ENCODE assay signal across 15 mouse cellular contexts in genomic region chr9:35289992-35290391, GRCm38 (mm10). TPM values are rescaled to one million over a fixed set of nuclear protein-coding genes. Genes with fewer than 3 reads are reported as not detected.
DNase-seq lines count a peak whose midpoint lies in the region; ATAC-seq and TF ChIP-seq lines count a peak whose summit lies in the region.
"Had no signal": no experiment of that assay in that cellular context is flagged by ENCODE, and none has a peak within 500 bp of the region (broad histone marks: within the 10 kb centered on the region; RNA-seq: fewer than 3 reads in every experiment).

No protein-coding gene starts in this region.

- WGBS in forebrain, embryonic 11.5 days: 14% methylated on average over 7 of the region's 7 CpGs
- 18% methylated on average over 7 of the region's 7 CpGs for WGBS in forebrain, embryonic 15.5 days
- WGBS in midbrain, embryonic 10.5 days: 16% methylated on average over 7 of the region's 7 CpGs
- WGBS in midbrain, embryonic 16.5 days: 25% methylated on average over 7 of the region's 7 CpGs
- WGBS in intestine, postnatal 0 days: 25% methylated on average over 7 of the region's 7 CpGs

- no peak overlapping the region for H3K4me2 ChIP-seq in forebrain, embryonic 11.5 days (ENCODE audit: low read depth, low read length, severe bottlenecking)
- no peak overlapping the region for H3K4me2 ChIP-seq in forebrain, embryonic 15.5 days (replicated peaks)
- no peak overlapping the region for H3K4me2 ChIP-seq in midbrain, embryonic 16.5 days (ENCODE audit: low read length)
- no peak overlapping the region for H3K4me2 ChIP-seq in intestine, postnatal 0 days (replicated peaks; ENCODE audit: low read depth)

- 0 out of 2 replicates have a peak, but pooled peaks cover 2% of the 10 kb centered on the region for H3K4me1 ChIP-seq in forebrain, embryonic 11.5 days (replicated peaks; ENCODE audit: control insufficient read depth, insufficient read depth, low read length)
- no peaks in the 10 kb centered on the region for H3K4me1 ChIP-seq in forebrain, embryonic 15.5 days
- peaks cover 43% of the 10 kb centered on the region for H3K4me1 ChIP-seq in midbrain, embryonic 10.5 days
- H3K4me1 ChIP-seq in midbrain, embryonic 16.5 days (ENCODE audit: control insufficient read depth, insufficient read depth, low read length): no peaks in the 10 kb centered on the region
- no peaks in the 10 kb centered on the region; the same call in 1 of the 2 replicates for H3K4me1 ChIP-seq in intestine, postnatal 0 days (replicated peaks; ENCODE audit: control insufficient read depth, insufficient read depth, low read length)

- no peak overlapping the region for H3K27ac ChIP-seq in forebrain, embryonic 11.5 days (ENCODE audit: low read depth, low read length)
- no peak overlapping the region for H3K27ac ChIP-seq in forebrain, embryonic 15.5 days (replicated peaks)
- no peak overlapping the region for H3K27ac ChIP-seq in midbrain, embryonic 10.5 days (replicated peaks)
- H3K27ac ChIP-seq in midbrain, embryonic 16.5 days (ENCODE audit: low read length): no peak overlapping the region
- H3K27ac ChIP-seq in intestine, postnatal 0 days (ENCODE audit: low read depth, low read length): peak overlapping the region; percentile 23; the same call in 1 of the 2 replicates
- H3K27ac ChIP-seq: liver, embryonic 14.5 days; macrophage had no signal

- no peak overlapping the region for H3K9ac ChIP-seq in forebrain, embryonic 11.5 days (ENCODE audit: low read length)
- no peak overlapping the region for H3K9ac ChIP-seq in forebrain, embryonic 15.5 days (replicated peaks)
- H3K9ac ChIP-seq in midbrain, embryonic 16.5 days (ENCODE audit: low read depth, low read length): no peak overlapping the region
- H3K9ac ChIP-seq in intestine, postnatal 0 days (ENCODE audit: low read depth, low read length): no peak overlapping the region
- H3K9ac ChIP-seq: liver, embryonic 14.5 days had no signal

- ATAC-seq in forebrain, embryonic 11.5 days (replicated peaks; ENCODE audit: low FRiP score): peak; percentile 70
- ATAC-seq in forebrain, embryonic 15.5 days (replicated peaks): no peak
- no peak for ATAC-seq in midbrain, embryonic 16.5 days
- ATAC-seq in intestine, postnatal 0 days: peak; percentile 56
- ATAC-seq: inflammation-experienced regulatory T-cells, adult 6 months had no signal

- H3K4me3 ChIP-seq in forebrain, embryonic 11.5 days (ENCODE audit: low read depth, low read length): no peak overlapping the region
- H3K4me3 ChIP-seq in forebrain, embryonic 15.5 days: no peak overlapping the region
- H3K4me3 ChIP-seq in midbrain, embryonic 10.5 days: no peak overlapping the region
- H3K4me3 ChIP-seq in midbrain, embryonic 16.5 days (ENCODE audit: low read depth, low read length): no peak overlapping the region
- no peak overlapping the region for H3K4me3 ChIP-seq in intestine, postnatal 0 days (ENCODE audit: low read depth, low read length)
- H3K4me3 ChIP-seq: erythroblast, embryonic 14.5 days had no signal

- no peak for DNase-seq in forebrain, embryonic 11.5 days (ENCODE audit: low spot score)
- peak; percentile 46 for DNase-seq in midbrain, embryonic 10.5 days (ENCODE audit: low spot score)
- peak; percentile 55 for DNase-seq in yolk sac, embryonic 10.5 days (ENCODE audit: low spot score)
- no peak for DNase-seq in thymus, postnatal 4 days
- no peak for DNase-seq in adrenal gland, postnatal 36 days
- DNase-seq: adrenal gland, postnatal 14 days; gastrocnemius, postnatal 36 days; right cerebral cortex, postnatal 4 days had no signal

- H3K36me3 ChIP-seq in forebrain, embryonic 11.5 days (ENCODE audit: control insufficient read depth, insufficient read depth, low read length): no peaks in the 10 kb centered on the region
- no peaks in the 10 kb centered on the region for H3K36me3 ChIP-seq in forebrain, embryonic 15.5 days
- no peaks in the 10 kb centered on the region for H3K36me3 ChIP-seq in midbrain, embryonic 10.5 days
- H3K36me3 ChIP-seq in midbrain, embryonic 16.5 days (ENCODE audit: control insufficient read depth, insufficient read depth, low read length): no peaks in the 10 kb centered on the region
- H3K36me3 ChIP-seq in intestine, postnatal 0 days (ENCODE audit: control insufficient read depth, insufficient read depth): no peaks in the 10 kb centered on the region

- H3K9me3 ChIP-seq in forebrain, embryonic 11.5 days (ENCODE audit: control insufficient read depth, low read length): no peaks in the 10 kb centered on the region
- H3K9me3 ChIP-seq in forebrain, embryonic 15.5 days: no peaks in the 10 kb centered on the region
- no peaks in the 10 kb centered on the region for H3K9me3 ChIP-seq in midbrain, embryonic 10.5 days (replicated peaks)
- no peaks in the 10 kb centered on the region for H3K9me3 ChIP-seq in midbrain, embryonic 16.5 days (replicated peaks; ENCODE audit: control insufficient read depth, low read length, poor library complexity, severe bottlenecking)
- no peaks in the 10 kb centered on the region for H3K9me3 ChIP-seq in intestine, postnatal 0 days (ENCODE audit: control insufficient read depth)

- H3K27me3 ChIP-seq in forebrain, embryonic 11.5 days (ENCODE audit: control insufficient read depth, insufficient read depth, low read length): no peaks in the 10 kb centered on the region
- H3K27me3 ChIP-seq in forebrain, embryonic 15.5 days: no peaks in the 10 kb centered on the region
- H3K27me3 ChIP-seq in midbrain, embryonic 10.5 days (ENCODE audit: low read depth, poor library complexity, severe bottlenecking): peaks cover 87% of the 10 kb centered on the region
- no peaks in the 10 kb centered on the region for H3K27me3 ChIP-seq in midbrain, embryonic 16.5 days (ENCODE audit: control insufficient read depth, insufficient read depth, low read depth, low read length)
- no peaks in the 10 kb centered on the region for H3K27me3 ChIP-seq in intestine, postnatal 0 days (replicated peaks; ENCODE audit: control insufficient read depth, insufficient read depth, low read length)

- no peak for TF ChIP-seq CTCF in intestine, postnatal 0 days (IDR thresholded peaks at IDR 0.05; ENCODE audit: low read depth)

RNA-seq across cellular contexts. Expression of gene Rpusd4, which starts 22.3 kb away (rescaled TPM):
- 26.7 and 29.3 TPM in 2 replicates for polyA plus RNA-seq in forebrain, embryonic 11.5 days (2014; fragmentation: Nextera tagmentation; extraction: Ambion mirVana)
- 20.3 and 23.6 TPM in 2 replicates for polyA plus RNA-seq in forebrain, embryonic 15.5 days (2015; fragmentation: Nextera tagmentation; extraction: Ambion mirVana)
- 28.6 and 32.2 TPM in 2 replicates for polyA plus RNA-seq in midbrain, embryonic 10.5 days (2016; fragmentation: Nextera tagmentation; extraction: Ambion mirVana)
- 16.7 and 18.5 TPM in 2 replicates for polyA plus RNA-seq in midbrain, embryonic 16.5 days (2015; fragmentation: Nextera tagmentation; extraction: Ambion mirVana)
- 16.3 and 16.6 TPM in 2 replicates for polyA plus RNA-seq in intestine, postnatal 0 days (2015; fragmentation: Nextera tagmentation; extraction: Ambion mirVana)
- total RNA-seq in adrenal gland, postnatal 36 days (2021): 10 to 100 TPM; 17.7 to 19.0 TPM

RNA-seq across cellular contexts. Expression of gene Fam118b, which starts 22.4 kb away (rescaled TPM):
- polyA plus RNA-seq in forebrain, embryonic 11.5 days (2014; fragmentation: Nextera tagmentation; extraction: Ambion mirVana): 68.9 and 75.4 TPM in 2 replicates
- polyA plus RNA-seq in forebrain, embryonic 15.5 days (2015; fragmentation: Nextera tagmentation; extraction: Ambion mirVana): 85.3 and 92.9 TPM in 2 replicates
- 71.7 and 72.7 TPM in 2 replicates for polyA plus RNA-seq in midbrain, embryonic 10.5 days (2016; fragmentation: Nextera tagmentation; extraction: Ambion mirVana)
- polyA plus RNA-seq in midbrain, embryonic 16.5 days (2015; fragmentation: Nextera tagmentation; extraction: Ambion mirVana): 59.1 and 60.7 TPM in 2 replicates
- 73.5 and 80.7 TPM in 2 replicates for polyA plus RNA-seq in intestine, postnatal 0 days (2015; fragmentation: Nextera tagmentation; extraction: Ambion mirVana)
- 10 to 100 TPM; 11.4 to 14.0 TPM for total RNA-seq in adrenal gland, postnatal 36 days (2021)

Comparison
In these comparisons a context has a peak if more than half of its experiments do, and no peak if none do; other contexts are left out.
1. ATAC-seq: peak in forebrain, embryonic 11.5 days (single experiment) and intestine, postnatal 0 days (single experiment); none in forebrain, embryonic 15.5 days (single experiment) and midbrain, embryonic 16.5 days (single experiment).
2. DNase-seq: peak in midbrain, embryonic 10.5 days (single experiment) and yolk sac, embryonic 10.5 days (single experiment); none in forebrain, embryonic 11.5 days (single experiment), thymus, postnatal 4 days (single experiment) and adrenal gland, postnatal 36 days (0 of 2).